Mouse (Mus musculus) WW6 (cell line): ENCODE measurements around the gene Gm44596.
A peak's percentile ranks its signal among the peaks of the same experiment; 100 is the strongest.

ENCODE experiments used
- DNase-seq: peaks from one replicate; pipeline ENCODE4 v3.0.0-alpha.2; 2013; ENCODE audit warnings: low read depth, low spot score

Gene Gm44596

DNA sequence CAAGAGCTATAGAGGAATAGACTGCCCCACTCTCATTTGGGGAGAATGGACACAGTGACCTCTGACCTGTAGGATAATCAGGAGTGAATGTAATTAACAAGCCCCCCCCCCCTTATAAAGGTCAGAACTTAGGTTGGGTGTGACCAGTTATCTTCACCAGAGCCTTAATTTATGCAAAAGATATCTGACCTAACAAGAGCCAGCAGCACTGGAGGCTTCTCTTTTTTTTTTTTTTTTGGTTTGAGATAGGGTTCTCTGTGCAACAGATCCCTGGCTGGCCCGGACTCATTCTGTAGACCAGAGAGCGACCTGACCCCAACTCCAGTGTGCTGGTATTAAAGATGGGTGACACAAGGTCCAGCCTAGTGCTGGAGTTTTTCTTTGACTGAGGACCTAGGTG, 54.0 kb downstream of the Gm44596 start:
- DNase-seq: no peak

DNA sequence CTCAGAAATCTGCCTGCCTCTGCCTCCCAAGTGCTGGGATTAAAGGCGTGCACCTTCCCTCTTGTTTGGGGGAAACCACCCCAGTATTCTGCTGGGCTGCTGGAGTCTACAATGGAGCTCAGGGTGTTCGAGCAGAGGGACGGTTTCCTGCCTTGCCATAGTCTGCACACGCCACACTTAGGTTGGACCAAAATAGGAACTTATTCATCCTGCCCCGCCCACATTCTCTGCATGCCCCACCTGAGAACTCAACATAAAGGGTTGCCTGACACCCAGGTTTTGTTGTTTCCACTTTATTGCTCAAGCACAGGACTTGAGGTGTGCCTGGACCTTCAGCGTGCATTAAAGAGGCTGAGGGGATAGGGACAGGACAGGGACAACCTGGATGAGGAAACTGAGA, 54.5 kb downstream of the Gm44596 start:
- no peak for DNase-seq

DNA sequence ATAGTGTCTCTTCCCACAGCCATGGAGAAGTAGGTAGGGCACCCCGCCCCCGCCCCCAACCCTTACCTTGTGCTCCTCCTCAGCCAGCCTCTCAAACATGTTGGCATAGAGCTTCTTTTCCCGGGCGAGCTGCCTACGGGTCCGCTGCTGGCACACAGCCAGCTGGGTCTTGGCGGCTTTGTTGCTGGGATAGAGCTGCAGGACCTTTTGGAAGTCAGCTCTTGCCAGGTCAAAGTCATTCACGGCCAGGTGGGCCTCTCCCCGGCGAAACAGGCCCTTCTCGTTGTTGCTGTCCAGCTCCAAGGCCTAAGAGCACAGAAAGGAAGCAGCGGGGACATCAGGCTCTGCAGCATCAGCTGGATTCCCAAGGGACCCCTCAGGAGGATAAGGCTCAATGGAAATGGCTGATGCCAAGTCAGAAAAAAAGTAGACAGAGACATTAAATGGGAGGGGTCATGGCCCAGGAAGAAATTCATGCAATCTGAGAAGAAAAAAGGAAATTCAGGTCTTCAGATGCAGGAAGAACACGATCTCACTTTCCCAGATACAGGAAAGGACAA, 57.1 kb downstream of the Gm44596 start:
- DNase-seq: no peak

DNA sequence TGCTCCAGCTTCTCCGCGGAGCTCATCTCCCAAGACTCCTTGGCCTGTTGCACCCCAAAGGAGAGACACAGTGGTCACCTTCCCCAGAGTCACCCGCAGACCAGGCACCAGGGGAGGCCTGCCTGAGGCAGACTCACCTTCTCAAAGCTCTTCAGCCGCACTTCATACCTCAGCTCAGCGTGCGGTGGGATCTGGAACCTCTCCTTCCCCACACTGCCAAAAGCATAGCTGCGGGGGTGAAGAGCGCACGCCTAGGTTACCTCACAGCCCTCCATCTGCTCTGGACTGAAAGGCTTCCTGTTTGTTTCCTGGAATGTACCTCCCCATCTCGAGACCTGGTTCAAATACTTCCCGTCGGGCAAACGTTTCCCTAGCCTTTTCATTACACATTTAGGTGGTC, 58.3 kb downstream of the Gm44596 start:
- no peak for DNase-seq

DNA sequence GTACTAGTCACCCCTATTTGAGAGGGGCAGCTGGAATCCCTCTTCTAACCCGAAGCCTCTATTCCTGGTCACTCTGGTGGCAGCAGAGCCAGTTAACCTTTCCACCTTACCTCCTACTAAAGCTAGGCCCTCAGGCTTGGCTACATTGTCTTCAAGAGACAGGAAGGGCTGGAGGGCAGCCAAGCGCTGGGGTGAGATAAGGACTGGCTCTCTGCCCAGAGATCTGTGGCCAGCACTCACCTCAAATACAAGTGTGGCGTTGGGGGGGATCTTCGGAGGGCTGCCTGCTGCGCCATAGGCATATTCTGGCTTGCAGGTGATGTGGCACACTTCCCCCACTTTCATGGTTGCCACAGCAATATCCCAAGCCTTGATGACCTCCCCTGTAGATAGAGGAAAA, 60.2 kb downstream of the Gm44596 start:
- DNase-seq: no peak

DNA sequence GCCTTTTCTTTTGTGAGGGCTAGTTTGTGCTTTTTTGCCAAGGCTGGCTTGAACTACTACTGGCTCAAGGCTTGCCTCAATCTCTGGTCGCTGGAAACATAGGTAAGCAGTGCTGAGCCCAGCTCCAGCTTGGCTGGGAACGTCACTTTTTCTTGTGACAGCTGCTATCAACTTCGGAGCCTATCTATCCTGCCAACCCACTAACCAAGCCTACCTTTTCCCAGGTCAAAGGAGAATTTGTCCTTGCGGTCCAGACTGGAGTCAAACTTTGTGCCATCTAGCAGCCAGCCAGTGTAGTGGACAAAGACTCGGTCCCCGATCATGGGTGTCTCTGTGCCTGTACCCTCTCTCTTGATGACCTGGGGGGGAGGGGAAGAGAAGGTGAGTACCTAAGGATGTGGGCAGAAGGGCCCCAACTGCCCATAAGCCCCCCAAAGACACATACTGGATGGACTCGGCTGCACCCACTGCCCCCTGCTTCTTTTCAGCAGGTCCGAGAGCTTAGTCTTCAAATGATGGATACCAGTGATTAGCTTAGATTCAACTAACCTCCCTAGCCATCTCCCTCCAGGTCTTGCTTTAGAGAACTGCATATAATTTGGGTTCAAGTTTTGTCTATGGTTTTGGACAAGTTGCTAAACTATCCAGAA, 61.2 kb downstream of the Gm44596 start:
- DNase-seq: no peak

DNA sequence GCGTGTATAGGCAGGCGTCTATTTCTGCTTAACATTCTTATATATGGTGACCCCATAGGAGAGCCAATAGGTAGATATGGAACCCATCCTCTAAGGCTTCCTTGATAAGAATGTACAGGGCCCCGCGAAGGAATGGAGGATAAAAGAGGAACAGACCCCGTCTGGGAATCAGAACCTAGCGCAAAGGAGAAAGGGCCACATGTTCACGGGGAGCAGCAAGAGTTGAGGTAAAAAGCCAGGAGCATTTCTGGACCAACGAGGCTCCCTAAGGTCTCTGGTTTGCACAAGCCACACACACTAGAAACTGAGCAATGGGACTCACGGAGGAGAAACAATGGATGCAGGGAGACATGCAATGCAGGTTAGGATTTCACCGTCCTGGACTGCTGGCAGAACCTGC, 62.0 kb downstream of the Gm44596 start:
- DNase-seq: no peak

DNA sequence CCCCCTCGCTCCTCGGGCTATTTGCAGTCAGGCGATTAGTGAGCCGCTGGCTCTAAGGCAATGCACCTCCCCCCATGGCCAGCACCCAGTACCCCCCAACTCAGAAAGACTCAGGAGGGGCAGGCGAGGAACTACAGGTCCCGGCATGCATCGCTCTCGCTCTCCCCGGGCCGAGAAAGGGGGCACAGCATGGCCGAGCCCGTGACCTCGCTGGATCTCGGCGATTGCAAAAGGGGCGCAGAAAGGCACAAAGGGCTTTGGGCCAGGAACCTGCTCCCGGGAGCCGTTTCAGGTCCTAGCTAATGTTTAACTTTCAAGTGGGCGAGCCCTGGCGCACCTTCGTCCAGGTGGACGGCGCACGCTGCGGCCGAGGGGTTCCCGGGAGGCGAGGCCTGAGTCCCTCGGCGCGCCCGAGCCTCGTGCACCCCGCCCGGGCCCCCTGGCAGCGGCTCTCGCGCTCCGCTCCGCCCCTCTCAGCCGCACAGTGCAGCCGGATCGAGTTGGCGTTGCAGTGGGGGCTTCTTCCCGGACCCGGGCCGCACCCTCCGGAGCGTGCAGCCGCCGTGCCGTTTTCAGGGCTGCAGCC, 62.5 kb downstream of the Gm44596 start:
- no peak for DNase-seq

DNA sequence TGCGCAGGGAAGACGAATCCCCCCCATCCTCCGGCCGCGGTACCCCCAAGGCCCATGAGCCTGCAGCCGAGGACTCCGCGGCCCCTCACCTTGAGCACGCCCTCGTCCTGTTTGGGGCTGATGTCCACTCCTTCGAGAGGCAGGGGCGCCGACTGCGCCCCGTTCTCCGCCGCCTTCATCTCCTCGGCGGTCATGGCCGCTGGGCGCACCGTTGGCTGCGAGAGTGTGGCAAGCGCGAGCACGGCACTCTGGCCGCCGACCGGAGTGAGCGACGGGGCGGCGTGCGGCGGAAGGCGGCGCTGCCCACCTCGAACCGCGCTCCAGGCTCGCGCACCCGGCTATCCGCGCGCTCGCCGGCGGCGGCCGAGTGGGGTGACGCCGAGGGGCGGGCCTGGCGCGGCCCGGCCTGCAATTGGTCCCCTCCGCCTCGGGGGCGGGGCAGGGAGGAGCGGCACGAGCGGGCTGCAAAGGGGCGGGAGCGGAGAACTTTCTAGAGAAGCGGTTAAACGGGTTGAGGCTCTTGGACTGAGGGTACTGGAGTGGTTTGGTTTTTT, 63.1 kb downstream of the Gm44596 start, which contains the start of gene Fkbp4:
Gene Fkbp4, minus strand, starts transcription at position 361 of the 554 bp plus-strand sequence.
- DNase-seq: peak; percentile 80

DNA sequence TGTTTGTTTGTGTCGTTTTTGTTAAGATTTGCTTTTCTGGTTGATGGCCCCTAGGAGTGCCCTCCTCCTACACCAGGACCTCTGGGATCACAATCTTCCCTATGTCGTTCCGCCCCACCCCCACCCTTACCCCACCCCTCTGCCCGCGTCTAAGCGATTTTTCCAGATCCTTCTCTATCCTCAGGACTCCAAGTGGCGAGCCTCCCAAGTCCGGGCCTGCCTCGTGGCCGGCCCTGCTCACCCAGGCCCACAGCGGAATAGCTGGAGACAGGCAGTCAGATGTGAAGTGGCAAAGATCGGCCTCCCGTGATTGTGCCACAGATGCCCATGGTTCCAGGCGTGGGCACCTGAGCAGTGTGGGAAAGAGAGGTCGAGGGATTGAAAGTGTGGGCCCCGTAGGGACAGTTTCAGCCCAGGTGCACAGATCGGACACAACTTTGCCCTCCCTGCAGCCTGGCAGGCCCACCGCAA, 63.6 kb downstream of the Gm44596 start:
- DNase-seq: no peak

DNA sequence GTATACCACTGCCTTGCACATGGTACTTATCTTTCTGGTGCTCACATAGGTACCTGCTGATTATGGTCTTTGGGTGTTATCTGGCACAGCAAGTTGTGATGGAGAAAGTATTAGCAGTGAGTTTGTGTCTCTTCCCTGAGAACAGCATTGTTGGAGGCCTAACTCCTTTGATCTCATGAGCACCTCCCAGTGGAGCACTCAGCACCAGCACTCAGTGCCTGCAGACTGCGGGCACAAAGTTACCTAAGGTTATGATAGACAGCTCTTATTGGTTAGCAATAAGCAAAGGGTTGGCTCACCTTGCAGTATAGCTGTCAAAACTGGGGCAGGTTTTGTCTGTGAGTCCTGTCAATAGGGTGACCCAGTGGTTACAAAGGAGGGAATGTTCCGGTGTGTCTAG, 64.9 kb downstream of the Gm44596 start:
- no peak for DNase-seq

DNA sequence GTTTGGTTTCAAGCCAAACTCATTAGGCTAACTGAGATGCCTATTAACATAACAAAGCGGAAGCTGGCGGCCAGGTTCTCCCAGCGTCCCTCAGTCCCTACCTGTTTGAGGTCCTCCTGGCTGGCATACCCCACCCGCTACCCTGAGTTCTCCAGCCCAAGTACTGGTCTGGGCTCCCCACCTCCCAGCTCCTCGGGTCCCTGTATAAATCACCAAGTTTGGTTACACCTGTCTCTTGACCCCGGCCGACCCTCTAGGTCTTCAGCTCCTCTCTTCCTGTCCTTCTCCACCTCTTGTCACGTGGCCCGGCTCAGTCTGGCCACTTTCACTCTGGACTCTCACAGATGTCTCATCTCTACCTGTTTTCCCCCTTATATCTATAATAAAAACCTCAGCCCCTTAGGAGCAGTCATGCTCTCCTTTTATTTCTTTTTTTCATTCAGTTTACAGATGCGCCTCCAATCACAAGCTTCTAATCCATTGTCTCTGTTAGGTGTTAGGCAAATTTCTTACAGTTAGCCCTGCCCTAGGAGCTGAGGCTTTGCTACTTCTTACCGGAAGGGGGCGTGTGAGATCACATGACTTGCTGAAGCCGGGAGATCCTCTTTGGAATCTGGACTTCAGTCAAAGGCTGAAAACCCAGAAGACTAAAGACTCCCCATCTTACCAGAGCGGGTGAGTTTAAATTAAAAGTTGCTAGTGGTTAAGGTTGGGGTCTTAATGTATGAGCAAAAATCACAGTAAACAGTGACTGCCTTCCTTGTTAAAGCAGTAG, 70.6 kb downstream of the Gm44596 start:
- DNase-seq: peak; percentile 84

DNA sequence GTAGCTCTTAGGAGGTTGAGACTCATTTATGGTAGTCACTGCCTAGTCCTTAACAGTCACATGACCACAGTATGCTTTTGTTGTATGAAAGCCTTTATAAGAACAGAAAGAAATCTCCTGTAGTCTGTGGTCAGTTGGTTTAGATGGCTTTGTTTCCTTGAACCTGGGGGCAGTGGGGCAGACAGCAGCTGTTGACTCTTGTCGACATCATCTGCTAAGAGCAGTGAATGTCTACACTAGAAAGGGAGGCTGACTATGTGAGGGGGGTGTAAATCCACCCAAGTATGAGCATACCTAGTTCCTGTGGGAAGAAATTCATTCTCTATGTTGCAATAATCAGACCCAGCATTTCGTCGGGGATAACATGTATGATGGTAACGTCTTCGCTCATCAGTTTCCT, 71.8 kb downstream of the Gm44596 start:
- DNase-seq: no peak

DNA sequence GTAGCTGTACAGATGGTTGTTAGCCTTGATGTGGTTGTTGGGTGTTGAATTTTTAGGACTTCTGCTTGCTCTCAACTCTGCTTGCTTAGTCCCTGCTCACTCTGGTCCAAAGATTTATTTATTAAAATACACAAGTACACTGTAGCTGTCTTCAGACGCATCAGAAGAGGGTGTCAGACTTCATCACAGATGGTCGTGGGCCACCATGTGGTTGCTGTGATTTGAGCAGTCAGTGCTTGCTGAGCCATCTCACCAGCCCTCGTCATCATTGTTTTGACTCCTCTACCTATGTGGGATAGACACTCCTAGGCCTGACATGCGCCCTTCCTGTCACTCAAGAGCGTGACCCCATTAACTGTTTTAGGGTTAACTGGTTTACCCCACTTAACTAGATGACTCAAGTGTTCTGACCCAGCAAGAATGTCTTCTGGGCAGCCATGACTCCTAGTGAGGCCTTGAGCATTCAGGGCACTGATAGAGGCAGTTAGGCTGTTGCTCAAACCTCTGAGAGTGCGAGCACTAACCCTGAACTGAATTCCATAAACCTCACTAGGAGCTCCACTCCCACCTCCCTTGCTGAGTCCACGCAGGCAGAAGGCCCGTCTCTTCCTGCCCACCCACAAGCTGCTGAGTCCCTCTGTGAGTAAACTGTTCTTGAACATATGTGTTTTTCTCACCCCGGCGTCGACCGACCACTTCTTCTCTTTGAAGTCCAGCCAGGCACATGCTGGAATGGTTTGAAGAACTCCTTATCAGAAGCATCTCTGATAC, 80.7 kb downstream of the Gm44596 start:
- no peak for DNase-seq
